Mouse (Mus musculus) heart, adult 2 months (tissue): ENCODE data around the gene Ceacam19.

ENCODE experiments used
- CTCF ChIP-seq: fragments of 200-600 bp; IDR thresholded peaks from 2 replicates; pipeline ENCODE4 v1.8.1; 2022; ENCODE audit warnings: antibody characterized with exemption, mild to moderate bottlenecking, moderate library complexity
- EP300 ChIP-seq: fragments of 200-500 bp; IDR thresholded peaks from 2 replicates; pipeline ENCODE4 v1.6.1; 2011; ENCODE audit warnings: low read depth, low read length, control low read depth; ENCODE audit not compliant: insufficient read depth
- POLR2A ChIP-seq: fragments of 200-500 bp; IDR thresholded peaks from 2 replicates; pipeline ENCODE4 v1.6.1; 2011; ENCODE audit warnings: mild to moderate bottlenecking, low read depth, low read length, control low read depth; ENCODE audit not compliant: insufficient read depth

DNA sequence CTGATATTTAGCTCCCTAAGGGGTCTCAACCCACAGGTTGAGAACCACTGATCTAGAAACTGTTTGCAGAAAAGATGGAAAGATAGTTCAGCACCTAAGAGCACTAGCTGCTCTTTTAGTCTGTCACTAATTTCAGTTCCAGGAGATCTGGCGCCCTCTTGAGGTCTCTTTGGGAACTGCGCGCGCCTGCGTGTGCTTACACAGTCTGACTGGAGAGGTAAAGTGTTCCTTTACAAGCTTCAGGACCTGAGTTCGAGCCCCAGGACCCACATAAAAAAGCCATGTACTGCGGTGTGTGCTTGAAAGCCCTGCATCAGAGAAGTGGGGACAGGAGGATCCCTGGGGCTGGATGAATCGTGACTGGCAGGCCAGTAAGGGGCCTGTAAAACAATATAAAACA lies 2.1 kb upstream of the Ceacam19 start:
- no peak for TF ChIP-seq POLR2A
- no peak for TF ChIP-seq EP300
- peak; percentile 94 for TF ChIP-seq CTCF
